Mouse (Mus musculus): ENCODE data around the gene Klk4. TPM values are rescaled to one million over a fixed set of nuclear protein-coding genes. Genes with fewer than 3 reads are reported as not detected.
A peak's percentile ranks its signal among the peaks of the same experiment; 100 is the strongest.

Gene Klk4
- total RNA-seq (2021), result not detected
- long read RNA-seq, experiment 1, result 0 reads
- long read RNA-seq, experiment 2, result 0 reads

DNA sequence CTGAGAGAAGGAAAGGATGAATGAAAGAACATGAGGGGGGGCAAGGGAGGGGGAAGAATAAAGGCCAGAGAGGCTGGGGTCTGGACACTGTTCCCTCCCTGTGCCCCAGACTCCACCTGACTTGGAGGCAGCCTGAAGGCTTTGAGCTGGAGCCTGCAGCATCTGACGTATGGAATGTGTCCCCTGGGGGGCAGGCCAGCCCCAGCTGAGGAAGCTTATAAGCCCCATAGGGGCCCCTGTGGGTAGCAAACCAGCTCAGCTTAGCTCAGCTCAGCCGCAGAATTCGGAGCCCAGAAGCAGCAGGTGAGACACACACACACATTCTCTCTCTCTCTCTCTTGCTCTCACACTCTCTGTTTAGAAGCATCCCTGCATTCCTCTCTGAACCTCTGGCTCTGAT, at the start of gene Klk4:
Gene Klk4, plus strand, starts transcription at position 249 of the 400 bp plus-strand sequence.
- DNase-seq (ENCODE audit: low spot score in 2 of 2), result no peak

GRCm38 (mm10) chr7:43841701-43842100, 39.3 kb upstream of the Klk4 start, which contains the start of gene Klk5:
Klk5 (plus strand) TSS chr7:43841971.
- DNase-seq (ENCODE audit: low spot score in 2 of 2), result no peak

- DNase-seq (ENCODE audit: low spot score in 2 of 2), result no peak
These were observed 37.2 kb upstream of the Klk4 start for GRCm38 (mm10) chr7:43843801-43844200.

DNA sequence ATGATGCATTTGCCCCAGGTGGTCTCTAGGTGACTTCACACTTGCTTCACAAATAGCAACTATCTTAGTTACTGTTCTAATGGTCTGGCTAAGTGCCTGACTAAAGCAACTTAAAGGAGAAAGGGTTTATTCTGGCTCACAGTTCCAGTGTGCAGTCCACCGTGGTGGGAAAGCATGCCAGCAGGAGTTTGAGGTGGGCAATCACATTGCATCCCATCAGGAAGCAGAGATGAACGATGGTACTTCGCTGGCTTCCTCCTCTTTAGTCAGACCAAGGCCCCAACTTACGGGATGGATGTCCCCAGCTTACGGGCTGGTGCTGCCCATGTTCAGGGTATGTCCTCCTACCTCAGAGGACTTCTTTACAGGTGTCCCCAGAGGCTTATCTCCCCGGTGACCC, 29.3 kb upstream of the Klk4 start:
- DNase-seq (ENCODE audit: low spot score in 2 of 2), result no peak

DNA sequence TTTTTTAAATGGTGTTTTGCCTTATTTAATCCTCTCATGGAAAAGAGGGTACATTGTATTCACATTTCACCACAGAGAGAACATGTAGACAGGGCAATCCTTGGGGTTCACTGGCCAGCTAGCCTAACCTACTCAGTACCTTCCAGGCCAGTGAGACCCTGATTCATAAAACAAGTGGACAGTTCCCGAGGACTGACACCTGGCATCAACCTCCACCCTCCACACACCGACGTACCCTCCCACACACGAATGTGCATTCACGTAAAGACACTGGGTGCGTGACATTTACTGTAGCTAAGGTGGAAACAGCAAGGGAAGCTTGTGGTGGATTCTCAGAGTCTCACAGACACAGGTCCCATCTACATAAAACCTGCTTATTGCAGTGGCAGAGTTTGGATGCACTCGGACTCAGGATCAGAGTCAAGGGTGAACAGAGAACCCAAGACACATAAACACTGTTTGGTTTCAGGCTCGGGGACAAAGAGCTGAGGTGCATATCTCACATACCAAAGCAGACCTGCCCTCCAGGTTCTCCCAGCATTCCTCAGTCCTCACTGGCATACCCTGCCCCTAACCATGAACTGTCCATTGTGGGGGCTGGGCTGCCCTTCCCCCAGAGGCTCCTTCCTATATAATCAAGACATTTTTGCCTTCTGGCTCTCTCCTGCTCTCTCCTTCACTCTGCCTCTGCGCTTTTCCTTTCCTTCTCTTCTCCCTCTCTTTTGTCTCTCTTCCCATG, 26.1 kb upstream of the Klk4 start:
- DNase-seq (ENCODE audit: low spot score in 2 of 2), result no peak

- DNase-seq (ENCODE audit: low spot score in 2 of 2), result no peak
These were observed 25.3 kb upstream of the Klk4 start for GRCm38 (mm10) chr7:43855709-43856108.

DNA sequence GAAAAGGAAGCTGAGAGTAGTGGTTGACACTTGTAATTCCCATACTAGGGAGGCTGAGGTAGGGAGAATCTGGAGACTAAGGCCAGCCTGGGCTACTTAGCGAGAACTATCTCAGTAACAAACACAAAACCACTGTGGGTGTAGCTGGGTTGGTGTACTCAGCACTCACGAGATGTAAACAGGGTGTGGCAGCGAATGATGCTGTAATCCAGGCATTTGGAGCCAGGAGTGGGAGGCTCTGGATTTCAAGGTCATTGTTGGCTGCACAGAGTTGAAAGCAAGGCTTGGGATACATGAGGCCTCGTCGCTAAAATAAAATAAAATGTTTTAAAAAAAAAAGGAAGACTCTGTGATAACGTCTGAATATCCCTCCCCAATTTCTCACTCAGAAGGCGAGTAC, 24.7 kb upstream of the Klk4 start:
- DNase-seq (ENCODE audit: low spot score in 2 of 2), result no peak

DNA sequence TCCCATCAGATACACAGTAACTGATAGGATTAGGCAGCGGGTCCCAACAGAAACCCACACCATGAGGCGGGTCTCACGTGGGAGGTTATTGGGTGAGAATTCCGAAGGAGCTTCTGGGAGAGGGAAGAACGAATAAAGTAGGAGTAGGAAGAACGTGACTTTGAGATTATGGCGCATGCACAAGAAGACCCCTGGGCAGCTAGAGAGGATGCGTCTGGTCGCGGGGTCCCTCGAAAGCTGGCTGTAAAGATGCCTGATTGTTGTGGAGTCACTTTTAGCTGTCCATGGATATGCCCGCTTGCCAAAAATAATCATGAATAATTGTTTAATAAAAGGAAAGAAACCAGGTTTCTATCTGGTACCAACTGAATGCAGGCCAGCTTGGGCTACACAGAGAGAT, 23.5 kb upstream of the Klk4 start:
- no peak for DNase-seq (ENCODE audit: low spot score in 2 of 2)

GRCm38 (mm10) chr7:43860411-43860810, 20.5 kb upstream of the Klk4 start:
- DNase-seq (ENCODE audit: low spot score in 2 of 2), result no peak

GRCm38 (mm10) chr7:43873237-43873636, 7.7 kb upstream of the Klk4 start:
- DNase-seq (ENCODE audit: low spot score in 2 of 2), result peak; percentile 66 to 84

GRCm38 (mm10) chr7:43873674-43874073, 7.3 kb upstream of the Klk4 start:
- no peak for DNase-seq (ENCODE audit: low spot score in 2 of 2)

GRCm38 (mm10) chr7:43874868-43875375, 6.0 kb upstream of the Klk4 start:
- DNase-seq (ENCODE audit: low spot score in 2 of 2), result no peak

- DNase-seq (ENCODE audit: low spot score in 2 of 2), result no peak
These were observed 4.5 kb upstream of the Klk4 start for GRCm38 (mm10) chr7:43876444-43876843.

DNA sequence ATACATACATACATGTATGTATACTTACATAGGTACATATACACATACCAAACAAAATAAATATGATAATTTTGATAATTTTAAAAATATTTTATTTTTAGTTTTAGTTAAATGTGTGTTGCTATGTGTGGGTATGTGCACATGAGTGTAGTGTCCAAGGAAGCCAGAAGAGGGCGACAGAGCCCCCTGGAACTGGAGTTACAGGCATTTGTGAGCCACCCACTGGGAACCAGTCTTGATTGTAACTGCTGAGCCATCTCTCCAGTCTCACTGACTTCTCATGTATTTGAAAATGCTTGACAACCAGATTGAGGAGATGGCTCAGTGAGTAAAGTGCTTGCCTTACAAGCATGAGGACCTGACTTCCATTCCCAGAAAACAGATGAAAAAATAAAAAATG, 2.7 kb upstream of the Klk4 start:
- DNase-seq (ENCODE audit: low spot score in 2 of 2), result no peak

DNA sequence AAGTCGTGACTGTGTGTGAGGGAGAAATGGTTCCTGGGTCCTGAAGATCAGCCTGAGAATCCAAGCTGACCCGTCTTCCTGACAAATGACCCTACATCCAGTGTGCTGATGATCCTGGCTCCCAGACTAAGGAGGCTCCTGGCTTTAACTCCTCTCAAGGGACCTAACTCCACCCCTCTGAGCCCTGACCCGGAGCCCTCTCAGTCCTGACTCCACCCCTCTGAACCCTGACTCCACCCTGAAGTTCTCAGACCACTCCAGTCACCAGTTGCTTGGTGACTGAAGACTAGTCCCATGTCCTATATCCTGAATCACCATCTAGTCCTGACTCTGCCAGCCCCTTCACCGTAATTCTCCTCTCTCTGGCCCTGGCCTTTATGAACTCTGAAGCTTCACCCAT, 1.4 kb downstream of the Klk4 start:
- DNase-seq (ENCODE audit: low spot score in 2 of 2), result no peak

DNA sequence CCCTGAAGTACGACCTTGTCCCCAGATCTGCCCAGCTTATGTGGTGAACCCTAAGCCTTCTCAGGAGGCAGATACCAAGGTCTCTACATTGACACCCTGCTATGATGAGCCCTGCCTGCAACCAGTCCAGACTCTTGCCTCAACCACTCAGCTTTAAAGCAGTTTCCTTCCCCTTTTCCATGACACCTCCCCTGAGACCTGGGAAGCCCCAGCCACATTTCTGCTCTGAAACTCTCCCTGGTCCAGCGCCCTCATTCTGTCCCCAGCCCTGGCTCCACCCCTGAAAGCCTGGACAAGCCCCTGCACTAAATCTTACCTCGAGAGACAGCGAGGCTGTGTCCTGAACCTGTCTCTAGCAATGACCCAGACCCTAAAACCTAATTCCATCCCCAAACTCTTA, 1.9 kb downstream of the Klk4 start:
- DNase-seq (ENCODE audit: low spot score in 2 of 2), result no peak

- peak; percentile 27 to 38 for DNase-seq (ENCODE audit: low spot score in 2 of 2)
These were observed 2.6 kb downstream of the Klk4 start for GRCm38 (mm10) chr7:43883547-43883946.

DNA sequence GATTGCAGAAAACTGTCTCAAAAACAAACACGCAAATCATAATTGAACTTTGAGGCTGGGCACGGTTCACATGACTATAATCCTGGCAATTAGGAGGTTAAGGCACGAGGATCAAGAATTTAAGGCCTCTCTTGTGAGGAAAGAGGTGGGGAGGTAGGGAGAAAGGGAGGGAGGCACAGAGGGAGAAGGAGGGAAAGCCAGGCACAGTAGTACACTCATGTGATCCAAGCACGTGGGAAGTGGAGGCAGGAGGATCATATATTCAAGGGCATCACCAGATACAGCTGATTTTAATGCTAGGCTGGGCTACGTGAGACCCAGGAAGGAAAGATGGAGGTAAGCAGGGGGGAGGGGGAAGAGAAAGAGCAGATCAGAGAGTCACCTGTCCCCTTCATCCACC, 10.4 kb downstream of the Klk4 start:
- no peak for DNase-seq (ENCODE audit: low spot score in 2 of 2)

GRCm38 (mm10) chr7:43891788-43892187, 10.8 kb downstream of the Klk4 start:
- DNase-seq (ENCODE audit: low spot score in 2 of 2), result no peak

GRCm38 (mm10) chr7:43894836-43895235, 13.9 kb downstream of the Klk4 start:
- DNase-seq (ENCODE audit: low spot score in 2 of 2), result peak; percentile 85 to 92

DNA sequence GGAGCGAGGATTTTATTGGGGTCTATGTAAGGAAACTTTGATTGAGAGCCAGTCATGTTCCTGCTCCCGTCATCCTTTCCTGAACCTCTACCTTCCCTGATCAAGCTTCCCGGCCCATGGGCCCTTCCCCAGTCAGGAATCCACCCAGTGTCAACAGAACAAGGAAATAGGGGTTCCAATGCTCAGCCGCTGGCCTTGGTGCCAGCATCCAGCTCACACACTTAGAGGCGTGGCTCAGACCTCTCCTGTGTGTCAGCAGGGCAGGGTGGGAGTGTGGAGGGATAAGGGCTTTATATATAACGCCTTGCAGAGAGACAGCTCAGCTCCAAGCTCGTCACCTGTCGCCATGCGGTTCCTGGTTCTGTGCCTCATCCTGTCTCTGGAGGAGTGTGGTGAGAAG, 33.9 kb downstream of the Klk4 start:
- DNase-seq (ENCODE audit: low spot score in 2 of 2), result no peak

GRCm38 (mm10) chr7:43918426-43918825, 37.5 kb downstream of the Klk4 start:
- DNase-seq (ENCODE audit: low spot score in 2 of 2), result no peak

GRCm38 (mm10) chr7:43918871-43919270, 37.9 kb downstream of the Klk4 start:
- no peak for DNase-seq (ENCODE audit: low spot score in 2 of 2)
